Comparison of ENCODE assay signal across 7 mouse cellular contexts in the genomic region with DNA sequence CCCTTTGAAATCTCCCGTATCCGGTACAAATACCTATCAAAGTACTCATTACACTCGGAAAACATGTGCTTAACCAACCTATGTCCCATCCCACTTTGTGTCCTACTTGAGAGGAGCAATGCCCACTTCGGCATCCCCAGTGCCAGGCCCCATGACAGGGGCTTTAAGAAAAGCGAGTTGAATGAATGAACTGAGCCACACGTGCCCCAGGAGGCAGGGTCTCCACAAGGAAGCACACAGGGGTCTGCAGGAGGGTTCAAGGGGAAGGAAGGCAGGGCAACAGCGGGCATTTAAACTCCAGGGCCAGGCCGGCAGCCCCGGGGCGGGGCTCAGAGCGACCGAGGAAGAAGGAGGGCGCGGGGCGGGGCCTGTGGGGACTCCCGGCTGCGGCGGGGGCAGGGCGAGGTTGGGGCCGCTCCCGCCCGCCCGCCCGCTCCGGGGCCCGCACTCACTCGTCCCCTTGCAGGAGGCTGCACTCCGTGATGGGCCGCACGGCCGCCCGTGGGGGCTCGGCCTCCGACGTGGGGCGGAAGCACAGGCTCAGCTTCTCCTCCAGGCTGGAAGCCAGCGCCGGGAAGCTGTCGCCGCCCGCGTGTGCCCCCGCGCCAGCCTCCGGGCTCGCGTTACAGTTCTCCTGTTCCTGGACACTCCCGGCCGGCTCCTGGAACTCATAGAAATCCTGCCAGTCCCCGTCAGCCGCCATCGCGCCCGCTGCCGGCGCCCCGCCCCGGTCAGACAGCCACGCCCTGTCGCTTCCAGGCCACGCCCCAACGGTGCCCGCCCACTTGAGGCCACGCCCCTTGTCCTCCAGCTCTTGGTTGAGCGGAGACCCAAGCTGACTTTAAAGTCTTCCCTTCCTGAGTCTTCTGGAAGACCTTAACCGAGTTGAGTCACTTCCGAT. TPM values are rescaled to one million over a fixed set of nuclear protein-coding genes. Genes with fewer than 3 reads are reported as not detected.
DNase-seq lines count a peak whose midpoint lies in the region; ATAC-seq and TF ChIP-seq lines count a peak whose summit lies in the region.

A gene (minus strand): TSS at position 772 of the 901 bp plus-strand sequence.

- no peaks in the 10 kb centered on the region for H3K27me3 ChIP-seq in embryonic facial prominence, embryonic 12.5 days
- no peaks in the 10 kb centered on the region for H3K27me3 ChIP-seq in kidney, adult 2 months (replicated peaks; ENCODE audit: control insufficient read depth, insufficient read depth, low read length)
- no peaks in the 10 kb centered on the region for H3K27me3 ChIP-seq in limb, embryonic 12.5 days
- no peaks in the 10 kb centered on the region for H3K27me3 ChIP-seq in midbrain, embryonic 15.5 days (replicated peaks)
- no peaks in the 10 kb centered on the region; the same call in 1 of the 2 replicates for H3K27me3 ChIP-seq in spleen, adult 2 months (ENCODE audit: control insufficient read depth, insufficient read depth, low read length)

- TF ChIP-seq CTCF in kidney, adult 2 months (conservative IDR thresholded peaks at IDR 0.05; ENCODE audit: insufficient read depth, insufficient read length, low read depth, low read length) = no peak
- TF ChIP-seq CTCF in spleen, adult 2 months (IDR thresholded peaks at IDR 0.05; ENCODE audit: extremely low read depth, insufficient read depth, insufficient read length, insufficient replicate concordance) = no peak

- peak within 1 kb of the TSS; percentile 80 for H3K4me3 ChIP-seq in embryonic facial prominence, embryonic 12.5 days
- H3K4me3 ChIP-seq in kidney, adult 2 months (ENCODE audit: insufficient read depth, low read depth, low read length) = peak within 1 kb of the TSS; percentile 99
- H3K4me3 ChIP-seq in limb, embryonic 12.5 days (replicated peaks) = peak within 1 kb of the TSS; percentile 78
- peak within 1 kb of the TSS; percentile 75 for H3K4me3 ChIP-seq in midbrain, embryonic 15.5 days
- peak within 1 kb of the TSS; percentile 95 for H3K4me3 ChIP-seq in spleen, adult 2 months (ENCODE audit: extremely low read depth, insufficient read depth, insufficient read length)

- peak; percentile 93 for ATAC-seq in embryonic facial prominence, embryonic 12.5 days (ENCODE audit: insufficient number of reproducible peaks, insufficient read depth, low FRiP score, low TSS enrichment)
- peak; percentile 94 for ATAC-seq in limb, embryonic 12.5 days (ENCODE audit: insufficient number of reproducible peaks, insufficient read depth, low FRiP score, low TSS enrichment, low read depth)
- peak; percentile 92 for ATAC-seq in midbrain, embryonic 15.5 days (replicated peaks)

- peak within 1 kb of the TSS; percentile 84 for H3K9ac ChIP-seq in embryonic facial prominence, embryonic 12.5 days
- peak within 1 kb of the TSS; percentile 84 for H3K9ac ChIP-seq in limb, embryonic 12.5 days (replicated peaks)
- H3K9ac ChIP-seq in midbrain, embryonic 15.5 days = peak within 1 kb of the TSS; percentile 80

- H3K4me1 ChIP-seq in embryonic facial prominence, embryonic 12.5 days = peaks cover 3% of the 10 kb centered on the region; the same call in 1 of the 2 replicates
- H3K4me1 ChIP-seq in kidney, adult 2 months (ENCODE audit: control insufficient read depth, insufficient read depth, low read length) = peaks cover 5% of the 10 kb centered on the region; the same call in 1 of the 2 replicates
- H3K4me1 ChIP-seq in limb, embryonic 12.5 days (replicated peaks) = 0 out of 2 replicates have a peak, but pooled peaks cover 16% of the 10 kb centered on the region
- H3K4me1 ChIP-seq in midbrain, embryonic 15.5 days = peaks cover 6% of the 10 kb centered on the region; the same call in 1 of the 2 replicates
- peaks cover 5% of the 10 kb centered on the region for H3K4me1 ChIP-seq in spleen, adult 2 months (ENCODE audit: control insufficient read depth, insufficient read depth, insufficient read length)

- TF ChIP-seq POLR2A in kidney, adult 2 months (IDR thresholded peaks at IDR 0.05; ENCODE audit: low read depth, low read length) = peak; percentile 20
- TF ChIP-seq POLR2A in spleen, adult 2 months (IDR thresholded peaks at IDR 0.05; ENCODE audit: low read depth, low read length) = peak; percentile 13; the same call in 1 of the 2 replicates

- DNase-seq in adrenal gland, postnatal 14 days = peak; percentile 97
- DNase-seq in heart, adult 18-20 months = peak; percentile 95 to 99
- DNase-seq in kidney, adult 2 months = peak; percentile 97
- peak; percentile 58 to 92 for DNase-seq in spleen, adult 2 months (ENCODE audit: low read depth in 1 of 2, low spot score in 2 of 2)

- under 1% methylated on average over 46 of the region's 67 CpGs for WGBS in embryonic facial prominence, embryonic 12.5 days
- under 1% methylated on average over 57 of the region's 67 CpGs for WGBS in kidney, adult 2 months
- under 1% methylated on average over 60 of the region's 67 CpGs for WGBS in limb, embryonic 12.5 days
- WGBS in midbrain, embryonic 15.5 days = under 1% methylated on average over 51 of the region's 67 CpGs
- WGBS in spleen, adult 2 months = 2% methylated on average over 65 of the region's 67 CpGs

- peak within 1 kb of the TSS; percentile 66 for H3K4me2 ChIP-seq in embryonic facial prominence, embryonic 12.5 days (replicated peaks)
- peak within 1 kb of the TSS; percentile 71 for H3K4me2 ChIP-seq in limb, embryonic 12.5 days
- H3K4me2 ChIP-seq in midbrain, embryonic 15.5 days = peak within 1 kb of the TSS; percentile 57

- H3K9me3 ChIP-seq in embryonic facial prominence, embryonic 12.5 days = no peaks in the 10 kb centered on the region
- no peaks in the 10 kb centered on the region for H3K9me3 ChIP-seq in limb, embryonic 12.5 days
- H3K9me3 ChIP-seq in midbrain, embryonic 15.5 days = no peaks in the 10 kb centered on the region

- peak within 1 kb of the TSS; percentile 93 for H3K27ac ChIP-seq in embryonic facial prominence, embryonic 12.5 days
- peak within 1 kb of the TSS; percentile 99 for H3K27ac ChIP-seq in kidney, adult 2 months (ENCODE audit: insufficient read depth, low read depth, low read length)
- peak within 1 kb of the TSS; percentile 96 for H3K27ac ChIP-seq in limb, embryonic 12.5 days
- peak within 1 kb of the TSS; percentile 75 for H3K27ac ChIP-seq in midbrain, embryonic 15.5 days
- H3K27ac ChIP-seq in spleen, adult 2 months (ENCODE audit: insufficient read depth, low read length) = peak within 1 kb of the TSS; percentile 98

- H3K36me3 ChIP-seq in embryonic facial prominence, embryonic 12.5 days = no peaks in the 10 kb centered on the region
- no peaks in the 10 kb centered on the region for H3K36me3 ChIP-seq in kidney, adult 2 months (ENCODE audit: control insufficient read depth, insufficient read depth, low read length)
- H3K36me3 ChIP-seq in limb, embryonic 12.5 days = no peaks in the 10 kb centered on the region
- no peaks in the 10 kb centered on the region for H3K36me3 ChIP-seq in midbrain, embryonic 15.5 days (replicated peaks)
- 0 out of 2 replicates have a peak, but pooled peaks cover under 1% of the 10 kb centered on the region for H3K36me3 ChIP-seq in spleen, adult 2 months (ENCODE audit: control insufficient read depth, insufficient read depth, low read length)

RNA-seq across cellular contexts. Expression of the gene that starts here (rescaled TPM):
- 42.9 and 45.9 TPM in 2 replicates for total RNA-seq in adrenal gland, postnatal 14 days (2021)
- polyA plus RNA-seq in embryonic facial prominence, embryonic 12.5 days (2016; fragmentation: Nextera tagmentation; extraction: Ambion mirVana) = 42.6 and 43.0 TPM in 2 replicates
- 10 to 100 TPM; 76.5 to 91.8 TPM for total RNA-seq in heart, adult 18-20 months (2021)
- polyA plus RNA-seq in kidney, adult 2 months (2012; rRNA removed) = 37.1 and 42.9 TPM in 2 replicates
- 38.5 and 41.2 TPM in 2 replicates for polyA plus RNA-seq in limb, embryonic 12.5 days (2016; fragmentation: Nextera tagmentation; extraction: Ambion mirVana)
- 47.6 and 47.8 TPM in 2 replicates for polyA plus RNA-seq in midbrain, embryonic 15.5 days (2015; fragmentation: Nextera tagmentation; extraction: Ambion mirVana)
- polyA plus RNA-seq in spleen, adult 2 months (2012; rRNA removed) = 12.7 TPM in 2 replicates

Comparison
In these comparisons a context has a peak if more than half of its experiments do, and no peak if none do; other contexts are left out.
1. Peak in every context shown above with its lines: DNase-seq, ATAC-seq, H3K4me3 ChIP-seq and H3K27ac ChIP-seq.